In the genomic region with DNA sequence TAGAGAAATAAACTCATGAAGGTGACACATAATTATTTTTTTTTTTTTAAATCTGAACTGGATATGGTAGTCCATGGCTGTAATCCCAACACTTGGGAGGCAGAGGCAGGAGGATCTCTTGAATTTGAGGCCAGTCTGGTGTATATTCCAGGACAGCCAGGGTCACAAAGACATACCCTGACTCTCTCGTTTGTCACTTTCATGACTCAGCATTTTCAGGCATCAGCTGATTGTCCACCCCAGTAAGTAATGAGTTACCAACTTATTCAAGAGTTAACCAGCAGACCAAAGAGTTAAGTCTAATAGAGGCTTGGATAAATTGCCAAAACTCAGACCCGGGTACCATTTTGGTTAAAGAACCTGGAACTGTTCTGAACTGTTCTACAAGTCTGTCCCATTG, we compare ENCODE assay signal across 19 mouse cellular contexts. TPM values are rescaled to one million over a fixed set of nuclear protein-coding genes. Genes with fewer than 3 reads are reported as not detected.
A peak's percentile ranks its signal among the peaks of the same experiment; 100 is the strongest.
DNase-seq lines count a peak whose midpoint lies in the region; ATAC-seq and TF ChIP-seq lines count a peak whose summit lies in the region.
"Had no signal": no experiment of that assay in that cellular context is flagged by ENCODE, and none has a peak within 500 bp of the region (broad histone marks: within the 10 kb centered on the region; RNA-seq: fewer than 3 reads in every experiment).

No protein-coding gene starts in this region.

- no peak for ATAC-seq in forebrain, embryonic 12.5 days (ENCODE audit: low FRiP score)
- ATAC-seq: CD4-positive, CD25-positive, alpha-beta regulatory T cell, adult 4 months; Patski had no signal

- 92% methylated on average over 2 of the region's 2 CpGs for WGBS in forebrain, embryonic 10.5 days
- whole genome bisulfite sequencing in forebrain, embryonic 12.5 days: 88% methylated on average over 2 of the region's 2 CpGs

- TF ChIP-seq CTCF in ES-Bruce4 (IDR thresholded peaks at IDR 0.05; ENCODE audit: low read depth, low read length): no peak

- peaks cover 17% of the 10 kb centered on the region for H3K36me3 ChIP-seq in forebrain, embryonic 10.5 days (replicated peaks)
- peaks cover 7% of the 10 kb centered on the region; the same call in 1 of the 2 replicates for H3K36me3 ChIP-seq in forebrain, embryonic 12.5 days (replicated peaks)
- no peaks in the 10 kb centered on the region for H3K36me3 ChIP-seq in ES-Bruce4 (ENCODE audit: control insufficient read depth, insufficient read depth, low read length, poor library complexity, severe bottlenecking)
- H3K36me3 ChIP-seq: hindbrain, embryonic 15.5 days had no signal

- peaks cover 26% of the 10 kb centered on the region for H3K4me1 ChIP-seq in forebrain, embryonic 10.5 days
- H3K4me1 ChIP-seq in forebrain, embryonic 12.5 days: peaks cover 24% of the 10 kb centered on the region
- H3K4me1 ChIP-seq in ES-Bruce4 (ENCODE audit: control insufficient read depth, insufficient read depth, low read length): peaks cover 2% of the 10 kb centered on the region

- H3K4me3 ChIP-seq in forebrain, embryonic 10.5 days: peak overlapping the region; percentile 87; the same call in 1 of the 2 replicates
- H3K4me3 ChIP-seq in forebrain, embryonic 12.5 days (replicated peaks): no peak overlapping the region
- H3K4me3 ChIP-seq in ES-Bruce4 (ENCODE audit: low read depth, low read length): 0 out of 2 replicates have a peak overlapping the region, but pooled peaks have one; percentile 6

- no peak for DNase-seq in forebrain, embryonic 10.5 days (ENCODE audit: extremely low spot score, low spot score)
- peak; percentile 6 for DNase-seq in kidney, adult 9 months
- no peak for DNase-seq in kidney, postnatal 14 days
- DNase-seq in 416B (ENCODE audit: low read depth): peak; percentile 18
- no peak for DNase-seq in layer of hippocampus, postnatal 25 days (ENCODE audit: extremely low spot score in 1 of 2, low spot score in 1 of 2)
- DNase-seq: adrenal gland, postnatal 10 days; cerebellum, postnatal 14 days; gastrocnemius, adult 2 months; gastrocnemius, postnatal 36 days; heart, adult 18-20 months; lung, postnatal 36 days had no signal

- no peak overlapping the region for H3K4me2 ChIP-seq in forebrain, embryonic 12.5 days

- H3K9me3 ChIP-seq in forebrain, embryonic 10.5 days: peaks cover 6% of the 10 kb centered on the region; the same call in 1 of the 2 replicates
- no peaks in the 10 kb centered on the region for H3K9me3 ChIP-seq in forebrain, embryonic 12.5 days
- H3K9me3 ChIP-seq in ES-Bruce4 (replicated peaks; ENCODE audit: control insufficient read depth, insufficient read depth, low read length, poor library complexity, severe bottlenecking): no peaks in the 10 kb centered on the region
- H3K9me3 ChIP-seq: hindbrain, embryonic 15.5 days; intestine, embryonic 15.5 days; limb, embryonic 13.5 days had no signal

- no peak overlapping the region for H3K27ac ChIP-seq in forebrain, embryonic 10.5 days
- no peak overlapping the region for H3K27ac ChIP-seq in forebrain, embryonic 12.5 days
- H3K27ac ChIP-seq in ES-Bruce4 (ENCODE audit: insufficient read depth, low read length): peak overlapping the region; percentile 35; the same call in 1 of the 2 replicates
- H3K27ac ChIP-seq: intestine, embryonic 15.5 days; neural tube, embryonic 12.5 days had no signal

- TF ChIP-seq POLR2A in ES-Bruce4 (IDR thresholded peaks at IDR 0.05; ENCODE audit: insufficient read depth, low read length): no peak

- TF ChIP-seq EP300 in ES-Bruce4 (IDR thresholded peaks at IDR 0.05; ENCODE audit: insufficient read depth, low read depth, low read length): no peak

- H3K27me3 ChIP-seq in forebrain, embryonic 10.5 days (ENCODE audit: poor library complexity, severe bottlenecking): no peaks in the 10 kb centered on the region
- no peaks in the 10 kb centered on the region for H3K27me3 ChIP-seq in forebrain, embryonic 12.5 days
- no peaks in the 10 kb centered on the region for H3K27me3 ChIP-seq in ES-Bruce4 (ENCODE audit: control insufficient read depth, insufficient read depth, low read length, poor library complexity, severe bottlenecking)
- H3K27me3 ChIP-seq: hindbrain, embryonic 15.5 days; intestine, embryonic 15.5 days; limb, embryonic 13.5 days; neural tube, embryonic 12.5 days; Patski had no signal

- H3K9ac ChIP-seq in forebrain, embryonic 12.5 days: no peak overlapping the region
- peak overlapping the region; percentile 88; the same call in 1 of the 2 replicates for H3K9ac ChIP-seq in ES-Bruce4 (ENCODE audit: low read depth, poor library complexity, severe bottlenecking)

RNA-seq across cellular contexts. Expression of a gene that starts 1.3 kb away (rescaled TPM):
- polyA plus RNA-seq in forebrain, embryonic 10.5 days (2016; fragmentation: Nextera tagmentation; extraction: Ambion mirVana): 19.2 and 19.6 TPM in 2 replicates
- polyA plus RNA-seq in forebrain, embryonic 12.5 days (2016; fragmentation: Nextera tagmentation; extraction: Ambion mirVana): 20.1 and 22.7 TPM in 2 replicates
- polyA plus RNA-seq in ES-Bruce4 (2011; ENCODE audit: insufficient read depth, insufficient read length, low read depth, missing spikeins): 55.5 and 62.7 TPM in 2 replicates
- 10 to 100 TPM; 16.1 to 22.0 TPM for total RNA-seq in layer of hippocampus, postnatal 25 days (2021)

RNA-seq across cellular contexts. Expression of a gene that starts 28.0 kb away (rescaled TPM):
- polyA plus RNA-seq in forebrain, embryonic 10.5 days (2016; fragmentation: Nextera tagmentation; extraction: Ambion mirVana): 49.1 and 49.8 TPM in 2 replicates
- 50.9 and 51.0 TPM in 2 replicates for polyA plus RNA-seq in forebrain, embryonic 12.5 days (2016; fragmentation: Nextera tagmentation; extraction: Ambion mirVana)
- polyA plus RNA-seq in ES-Bruce4 (2011; ENCODE audit: insufficient read depth, insufficient read length, low read depth, missing spikeins): 22.4 and 24.7 TPM in 2 replicates
- 1 to 10 TPM; 5.2 to 6.5 TPM for total RNA-seq in layer of hippocampus, postnatal 25 days (2021)

Comparison
In these comparisons a context has a peak if more than half of its experiments do, and no peak if none do; other contexts are left out.
1. DNase-seq: peak in kidney, adult 9 months (single experiment) and 416B (single experiment); none in forebrain, embryonic 10.5 days (single experiment), kidney, postnatal 14 days (single experiment) and layer of hippocampus, postnatal 25 days (0 of 2).